Mouse (Mus musculus) stomach, postnatal 0 days (tissue): ENCODE results near the gene Anxa2.

Source experiments
- CTCF ChIP-seq: IDR thresholded peaks from 2 replicates; pipeline ENCODE4 v1.5.1; 2016; ENCODE audit warnings: antibody characterized with exemption, low read depth, mild to moderate bottlenecking, moderate library complexity
- EP300 ChIP-seq: optimal IDR thresholded peaks from 2 replicates; pipeline ENCODE3; 2016; ENCODE audit warnings: antibody characterized with exemption

- TF ChIP-seq CTCF (no peak), EP300 (no peak)
Observed at GRCm38 (mm10) chr9:69477195-69477823, 23.9 kb downstream of the Anxa2 start.
